Mouse (Mus musculus) small intestine, adult 2 months (tissue): ENCODE results near the gene Zfp384. TPM values are rescaled to one million over a fixed set of nuclear protein-coding genes. Genes with fewer than 3 reads are reported as not detected.

Source experiments
- H3K27ac ChIP-seq: fragments of 200-500 bp; 2 replicates; pipeline ENCODE4 v1.5.1; 2012; ENCODE audit warnings: low read depth, low read length, control low read depth, inconsistent platforms; ENCODE audit not compliant: insufficient read depth
- H3K27me3 ChIP-seq: fragments of 200-500 bp; 2 replicates; pipeline ENCODE4 v1.6.1; 2012; ENCODE audit warnings: mild to moderate bottlenecking, moderate library complexity, low read length, inconsistent platforms; ENCODE audit not compliant: control insufficient read depth, insufficient read depth
- H3K36me3 ChIP-seq: fragments of 200-500 bp; 2 replicates; pipeline ENCODE4 v1.6.1; 2012; ENCODE audit warnings: mild to moderate bottlenecking, low read length, control low read depth, inconsistent platforms; ENCODE audit not compliant: control insufficient read depth, insufficient read depth
- H3K4me1 ChIP-seq: fragments of 200-500 bp; 2 replicates; pipeline ENCODE4 v1.6.1; 2012; ENCODE audit warnings: low read length, inconsistent platforms, mixed read lengths; ENCODE audit not compliant: control insufficient read depth, insufficient read depth, insufficient read length
- H3K4me3 ChIP-seq: fragments of 200-500 bp; 2 replicates; pipeline ENCODE4 v1.5.1; 2012; ENCODE audit warnings: low read depth, mild to moderate bottlenecking, control low read depth, inconsistent platforms, low read length, moderate library complexity
- CTCF ChIP-seq: fragments of 200-500 bp; IDR thresholded peaks from 2 replicates; pipeline ENCODE4 v1.5.1; 2012; ENCODE audit warnings: low read depth, mild to moderate bottlenecking, control low read depth, inconsistent platforms, low read length, moderate library complexity, mixed read lengths; ENCODE audit not compliant: insufficient replicate concordance, insufficient read length; ENCODE audit errors: extremely low read depth
- POLR2A ChIP-seq: fragments of 200-500 bp; IDR thresholded peaks from 2 replicates; pipeline ENCODE4 v1.6.1; 2012; ENCODE audit warnings: low read depth, mild to moderate bottlenecking, control low read depth, inconsistent platforms, low read length, moderate library complexity
- whole genome bisulfite sequencing: fragments of 180-500 bp; shearing (Covaris S2); methylation state at CpG from one replicate; pipeline ENCODE4 v1.1.7; 2018; 5-methylcytosine and 5-hydroxymethylcytosine counted together
- polyA plus RNA-seq: library from polyadenylated mRNA; depleted of rRNA; stranded (reverse); fragments of >200 nt; gene quantifications from 2 replicates; pipeline ENCODE4 v1.2.3, GENCODE M21; 2012; rRNA removed

Zfp384 gene
- polyA plus RNA-seq, result 28.6 and 57.0 TPM in 2 replicates

GRCm38 (mm10) chr6:125009129-125009180, at the start of gene Zfp384:
Gene Zfp384, plus strand, starts transcription at chr6:125009145.
- WGBS, result 0% methylated on average over 3 of the region's 3 CpGs
- no peak for TF ChIP-seq POLR2A
- TF ChIP-seq CTCF, result no peak
- H3K27ac ChIP-seq, result peak within 1 kb of the TSS; percentile 94

GRCm38 (mm10) chr6:124959960-124960359, 49.0 kb upstream of the Zfp384 start:
- 87% methylated on average over 13 of the region's 13 CpGs for WGBS
- no peaks in the 10 kb centered on the region for H3K27me3 ChIP-seq
- peaks cover 7% of the 10 kb centered on the region for H3K4me1 ChIP-seq
- TF ChIP-seq CTCF, result no peak
- TF ChIP-seq POLR2A, result no peak
- no peak overlapping the region for H3K4me3 ChIP-seq
- H3K27ac ChIP-seq, result no peak overlapping the region
- H3K36me3 ChIP-seq, result peaks cover 36% of the 10 kb centered on the region

More at GRCm38 (mm10) chr6:125009129-125009180, at the start of gene Zfp384:
- Histone ChIP-seq H3K4me3 (peak within 1 kb of the TSS; percentile 94), H3K4me1 (peaks cover 2% of the 10 kb centered on the region; the same call in 1 of the 2 replicates), H3K36me3 (peaks cover 20% of the 10 kb centered on the region), H3K27me3 (no peaks in the 10 kb centered on the region)

DNA sequence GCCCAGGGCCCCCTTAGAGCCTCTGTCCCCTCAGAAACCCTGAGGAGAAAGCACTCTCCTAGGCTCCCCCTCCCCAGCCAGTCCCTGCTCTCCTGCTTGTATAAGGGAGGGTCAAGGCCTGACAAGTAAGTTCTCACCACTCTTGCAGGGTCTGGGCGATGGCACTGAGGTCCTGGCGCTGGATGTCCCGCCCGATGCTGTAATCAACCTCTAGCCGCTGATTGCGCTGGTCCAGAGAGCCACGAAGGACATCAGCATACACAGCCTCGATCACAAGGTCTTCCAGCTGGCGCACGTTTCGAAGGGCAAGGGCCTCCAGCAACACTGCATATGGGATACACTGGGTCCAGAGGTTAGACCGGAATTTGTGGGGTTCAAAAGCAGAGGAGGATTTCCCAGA, 47.9 kb upstream of the Zfp384 start:
- peaks cover 8% of the 10 kb centered on the region for H3K4me1 ChIP-seq
- WGBS, result 87% methylated on average over 12 of the region's 12 CpGs
- TF ChIP-seq CTCF (no peak), POLR2A (no peak)
- no peaks in the 10 kb centered on the region for H3K27me3 ChIP-seq
- H3K4me3 ChIP-seq, result no peak overlapping the region
- no peak overlapping the region for H3K27ac ChIP-seq
- H3K36me3 ChIP-seq, result peaks cover 35% of the 10 kb centered on the region

- no peak for TF ChIP-seq CTCF
- no peak for TF ChIP-seq POLR2A
- Histone ChIP-seq H3K36me3 (peaks cover 14% of the 10 kb centered on the region), H3K4me3 (peak overlapping the region; percentile 88), H3K27me3 (no peaks in the 10 kb centered on the region), H3K4me1 (peaks cover 7% of the 10 kb centered on the region), H3K27ac (peak overlapping the region; percentile 83; the same call in 1 of the 2 replicates)
- WGBS, result 11% methylated on average over 16 of the region's 16 CpGs
Measured at GRCm38 (mm10) chr6:124964638-124965037, 44.3 kb upstream of the Zfp384 start.

GRCm38 (mm10) chr6:124965088-124965719, 43.7 kb upstream of the Zfp384 start, which contains the start of gene Cops7a:
Gene Cops7a, minus strand, starts transcription at chr6:124965538.
- TF ChIP-seq POLR2A (peak; percentile 88), CTCF (no peak)
- H3K4me3 ChIP-seq, result peak within 1 kb of the TSS; percentile 88
- under 1% methylated on average over 67 of the region's 68 CpGs for WGBS
- H3K27ac ChIP-seq, result peak within 1 kb of the TSS; percentile 83
- H3K27me3 ChIP-seq, result no peaks in the 10 kb centered on the region
- peaks cover 9% of the 10 kb centered on the region for H3K36me3 ChIP-seq
- H3K4me1 ChIP-seq, result peaks cover 10% of the 10 kb centered on the region

GRCm38 (mm10) chr6:124965747-124966146, 43.2 kb upstream of the Zfp384 start:
- peak overlapping the region; percentile 79; the same call in 1 of the 2 replicates for H3K27ac ChIP-seq
- H3K27me3 ChIP-seq, result no peaks in the 10 kb centered on the region
- TF ChIP-seq CTCF, result no peak
- no peak for TF ChIP-seq POLR2A
- peak overlapping the region; percentile 88 for H3K4me3 ChIP-seq
- H3K36me3 ChIP-seq, result peaks cover 9% of the 10 kb centered on the region
- 5% methylated on average over 15 of the region's 15 CpGs for WGBS
- peaks cover 13% of the 10 kb centered on the region for H3K4me1 ChIP-seq

DNA sequence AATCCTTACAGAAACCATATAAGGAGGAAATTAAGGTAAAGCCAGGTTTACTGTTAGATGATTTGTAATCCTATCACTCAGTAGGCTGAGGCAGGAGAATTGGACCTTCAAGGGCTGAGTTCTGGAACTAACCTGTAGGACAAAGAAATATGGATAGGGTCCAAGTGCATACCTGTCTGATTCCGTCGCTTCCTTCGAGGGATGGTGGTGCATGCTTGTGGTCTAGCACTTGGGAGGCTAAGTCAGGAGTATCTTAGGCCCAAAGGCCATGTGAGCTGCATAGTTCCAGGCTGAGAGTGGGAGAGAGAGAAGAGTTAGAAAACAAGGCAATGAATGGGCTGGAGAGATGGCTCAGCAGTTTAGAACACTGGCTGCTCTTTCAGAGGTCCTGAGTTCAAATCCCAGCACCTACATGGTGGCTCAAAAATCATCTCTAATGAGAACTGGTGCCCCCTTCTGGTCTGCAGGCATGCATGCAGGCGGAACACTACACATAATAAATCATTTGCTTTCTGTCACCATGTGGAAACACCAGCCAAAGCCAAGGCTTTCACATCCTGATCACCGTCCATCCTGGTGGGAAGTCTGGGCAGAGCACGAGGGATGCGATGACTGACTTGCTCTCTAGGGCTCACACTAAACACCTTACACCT, 42.4 kb upstream of the Zfp384 start:
- H3K4me3 ChIP-seq, result no peak overlapping the region

More for the DNA sequence above, 42.4 kb upstream of the Zfp384 start:
- H3K36me3 ChIP-seq, result peaks cover 2% of the 10 kb centered on the region
- H3K27me3 ChIP-seq, result no peaks in the 10 kb centered on the region
- H3K4me1 ChIP-seq, result peaks cover 13% of the 10 kb centered on the region
- TF ChIP-seq CTCF, result peak; percentile 35; the same call in 1 of the 2 replicates
- no peak for TF ChIP-seq POLR2A
- WGBS, result 92% methylated on average over 7 of the region's 7 CpGs
- no peak overlapping the region for H3K27ac ChIP-seq
